ENCODE assay signal across 9 mouse cellular contexts in the genomic region with DNA sequence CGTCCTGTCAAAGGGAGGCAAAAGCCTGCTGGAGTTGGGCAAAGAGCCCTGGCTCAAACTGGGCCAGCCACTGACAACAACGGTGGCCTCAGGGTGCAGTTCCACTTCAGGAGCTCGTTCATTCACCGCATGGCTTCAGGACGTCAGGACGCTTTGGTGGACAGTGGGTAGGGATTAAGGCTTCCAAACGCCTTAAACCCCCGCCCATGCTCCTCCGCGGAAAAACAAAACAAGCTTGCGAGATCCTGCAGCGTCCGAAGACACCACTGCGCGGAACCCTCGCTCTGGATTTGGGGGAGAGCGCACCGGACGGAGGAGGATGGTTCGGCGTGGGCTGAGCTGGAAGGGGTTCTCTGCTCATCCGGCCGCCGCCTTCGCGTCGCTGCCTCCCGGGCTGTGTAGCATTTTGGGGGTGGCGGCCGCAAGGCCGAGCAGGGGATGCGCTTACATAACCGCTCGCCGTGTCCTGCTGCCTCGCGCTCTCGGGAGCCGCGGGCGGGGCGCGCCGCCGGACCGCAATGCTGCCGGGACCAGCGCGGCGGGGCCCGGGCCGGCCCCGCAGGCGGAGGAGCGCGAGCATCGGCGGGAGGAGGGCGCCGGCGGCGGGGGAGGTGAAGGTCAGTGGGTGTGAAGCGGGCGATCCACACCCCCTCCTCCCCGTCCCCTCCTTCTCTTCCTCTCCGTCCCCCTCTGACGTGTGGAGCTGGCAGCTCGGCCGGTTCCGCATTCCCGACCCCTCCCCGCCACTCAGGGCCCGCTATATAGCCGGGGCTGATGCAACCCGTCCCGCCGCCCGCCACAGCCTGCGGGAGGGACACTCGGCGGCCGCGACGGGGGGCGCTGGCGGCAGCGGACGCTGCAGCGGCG. TPM values are rescaled to one million over a fixed set of nuclear protein-coding genes. Genes with fewer than 3 reads are reported as not detected.
DNase-seq lines count a peak whose midpoint lies in the region; ATAC-seq and TF ChIP-seq lines count a peak whose summit lies in the region.
"Had no signal": no experiment of that assay in that cellular context is flagged by ENCODE, and none has a peak within 500 bp of the region (broad histone marks: within the 10 kb centered on the region; RNA-seq: fewer than 3 reads in every experiment).

A gene (plus strand): TSS at position 417 of the 867 bp plus-strand sequence.

- no peaks in the 10 kb centered on the region for H3K9me3 ChIP-seq in embryonic facial prominence, embryonic 15.5 days (replicated peaks)
- H3K9me3 ChIP-seq in heart, embryonic 10.5 days, result no peaks in the 10 kb centered on the region
- no peaks in the 10 kb centered on the region for H3K9me3 ChIP-seq in kidney, embryonic 14.5 days (ENCODE audit: control insufficient read depth, low read length)

- H3K4me1 ChIP-seq in embryonic facial prominence, embryonic 15.5 days, result peaks cover 48% of the 10 kb centered on the region
- H3K4me1 ChIP-seq in heart, embryonic 10.5 days, result peaks cover 50% of the 10 kb centered on the region
- peaks cover 15% of the 10 kb centered on the region for H3K4me1 ChIP-seq in kidney, embryonic 14.5 days (ENCODE audit: control insufficient read depth, insufficient read depth, low read length)
- H3K4me1 ChIP-seq in liver, adult 2 months (ENCODE audit: control insufficient read depth, insufficient read depth, low read length), result peaks cover 4% of the 10 kb centered on the region

- H3K79me2 ChIP-seq in liver, adult 2 months (ENCODE audit: control insufficient read depth, insufficient read depth, low read length), result no peaks in the 10 kb centered on the region

- H3K9ac ChIP-seq in embryonic facial prominence, embryonic 15.5 days, result peak within 1 kb of the TSS; percentile 75
- peak within 1 kb of the TSS; percentile 81 for H3K9ac ChIP-seq in kidney, embryonic 14.5 days (ENCODE audit: low read depth, low read length)
- peak within 1 kb of the TSS; percentile 73 for H3K9ac ChIP-seq in liver, adult 2 months (ENCODE audit: low read depth, low read length)

- no peaks in the 10 kb centered on the region for H3K27me3 ChIP-seq in embryonic facial prominence, embryonic 15.5 days
- H3K27me3 ChIP-seq in heart, embryonic 10.5 days (ENCODE audit: insufficient read depth, poor library complexity, severe bottlenecking), result peaks cover 7% of the 10 kb centered on the region; the same call in 1 of the 2 replicates
- H3K27me3 ChIP-seq in kidney, embryonic 14.5 days (ENCODE audit: control insufficient read depth, insufficient read depth, low read length), result peaks cover 6% of the 10 kb centered on the region; the same call in 1 of the 2 replicates
- H3K27me3 ChIP-seq in liver, adult 2 months (ENCODE audit: control insufficient read depth, insufficient read depth, low read length), result no peaks in the 10 kb centered on the region

- TF ChIP-seq CTCF in liver, adult 2 months (IDR thresholded peaks at IDR 0.05; ENCODE audit: low read depth, low read length), result no peak

- H3K36me3 ChIP-seq in embryonic facial prominence, embryonic 15.5 days, result no peaks in the 10 kb centered on the region
- no peaks in the 10 kb centered on the region for H3K36me3 ChIP-seq in heart, embryonic 10.5 days
- no peaks in the 10 kb centered on the region for H3K36me3 ChIP-seq in kidney, embryonic 14.5 days (ENCODE audit: control insufficient read depth, insufficient read depth, low read length)
- no peaks in the 10 kb centered on the region for H3K36me3 ChIP-seq in liver, adult 2 months (ENCODE audit: control insufficient read depth, insufficient read depth, low read length)
- H3K36me3 ChIP-seq: G1E had no signal

- H3K4me2 ChIP-seq in embryonic facial prominence, embryonic 15.5 days (replicated peaks), result peak within 1 kb of the TSS; percentile 65
- H3K4me2 ChIP-seq in kidney, embryonic 14.5 days (replicated peaks; ENCODE audit: low read depth, low read length), result peak within 1 kb of the TSS; percentile 83

- peak within 1 kb of the TSS; percentile 81 for H3K4me3 ChIP-seq in embryonic facial prominence, embryonic 15.5 days (replicated peaks)
- H3K4me3 ChIP-seq in heart, embryonic 10.5 days, result peak within 1 kb of the TSS; percentile 84
- H3K4me3 ChIP-seq in kidney, embryonic 14.5 days (ENCODE audit: low read length), result peak within 1 kb of the TSS; percentile 72
- peak within 1 kb of the TSS; percentile 71 for H3K4me3 ChIP-seq in liver, adult 2 months (ENCODE audit: insufficient read depth, low read depth, low read length)

- DNase-seq in 3134 (ENCODE audit: extremely low read depth, insufficient read length, low spot score), result peak; percentile 85
- peak; percentile 95 for DNase-seq in adrenal gland, postnatal 36 days
- DNase-seq in heart, embryonic 10.5 days (ENCODE audit: low spot score), result peak; percentile 89
- DNase-seq in liver, adult 2 months (ENCODE audit: extremely low read depth, low read depth, low spot score), result peak; percentile 24
- peak; percentile 40 to 51 for DNase-seq in spleen, postnatal 14 days (ENCODE audit: low spot score in 2 of 2)

- under 1% methylated on average over 76 of the region's 90 CpGs for WGBS in embryonic facial prominence, embryonic 15.5 days
- WGBS in heart, embryonic 10.5 days, result under 1% methylated on average over 81 of the region's 90 CpGs
- under 1% methylated on average over 67 of the region's 90 CpGs for WGBS in kidney, embryonic 14.5 days
- 2% methylated on average over 84 of the region's 90 CpGs for WGBS in liver, adult 2 months

- TF ChIP-seq POLR2A in liver, adult 2 months (IDR thresholded peaks at IDR 0.05; ENCODE audit: extremely low read depth, insufficient read depth, low read length), result 0 out of 2 replicates have a peak, but pooled peaks have one; percentile 9

- peak within 1 kb of the TSS; percentile 91 for H3K27ac ChIP-seq in embryonic facial prominence, embryonic 15.5 days (replicated peaks)
- peak within 1 kb of the TSS; percentile 94 for H3K27ac ChIP-seq in heart, embryonic 10.5 days
- peak within 1 kb of the TSS; percentile 52; the same call in 1 of the 2 replicates for H3K27ac ChIP-seq in kidney, embryonic 14.5 days (ENCODE audit: low read depth, low read length)
- H3K27ac ChIP-seq in liver, adult 2 months (replicated peaks; ENCODE audit: insufficient read depth, low read depth, low read length), result peak within 1 kb of the TSS; percentile 9

- peak; percentile 93 for ATAC-seq in embryonic facial prominence, embryonic 15.5 days (ENCODE audit: insufficient number of reproducible peaks, low FRiP score, low TSS enrichment, low read depth)
- ATAC-seq in kidney, embryonic 14.5 days (ENCODE audit: low FRiP score, low TSS enrichment), result peak; percentile 94
- ATAC-seq in monocyte, adult 5-6 weeks (replicated peaks; ENCODE audit: insufficient number of reproducible peaks, low FRiP score, low TSS enrichment, poor library complexity, severe bottlenecking), result peak; percentile 78

RNA-seq across cellular contexts. Expression of the gene that starts here (rescaled TPM):
- 10 to 100 TPM; 15.5 to 21.1 TPM for total RNA-seq in adrenal gland, postnatal 36 days (2021)
- 0.72 and 1.1 TPM in 2 replicates for polyA plus RNA-seq in embryonic facial prominence, embryonic 15.5 days (2015; fragmentation: Nextera tagmentation; extraction: Ambion mirVana)
- polyA plus RNA-seq in heart, embryonic 10.5 days (2016; fragmentation: Nextera tagmentation; extraction: Ambion mirVana), result 0.63 and 0.68 TPM in 2 replicates
- polyA plus RNA-seq in kidney, embryonic 14.5 days (2014; fragmentation: Nextera tagmentation; extraction: Ambion mirVana), result 0.49 and 0.66 TPM in 2 replicates
- 1.6 and 1.9 TPM in 2 replicates for total RNA-seq in liver, adult 2 months (2014; rRNA removed)
- polyA plus RNA-seq in liver, adult 2 months (2012; rRNA removed), result 0.82 and 1.1 TPM in 2 replicates
- total RNA-seq in monocyte, adult 5-6 weeks (2017), result 28.2 to 43.6 TPM (median 32.9 TPM) in 3 replicates
- total RNA-seq: G1E had no signal
- polyA plus RNA-seq: G1E had no signal

Comparison
In these comparisons a context has a peak if more than half of its experiments do, and no peak if none do; other contexts are left out.
1. Peak in every context shown above with its lines: DNase-seq, ATAC-seq, H3K4me3 ChIP-seq and H3K27ac ChIP-seq.
2. Peak in DNase-seq, H3K4me3 ChIP-seq and H3K27ac ChIP-seq in heart, embryonic 10.5 days; RNA of the gene not detected or under 1 TPM.
3. Peak in ATAC-seq, H3K4me3 ChIP-seq, H3K27ac ChIP-seq, H3K9ac ChIP-seq and H3K4me2 ChIP-seq in kidney, embryonic 14.5 days; RNA of the gene not detected or under 1 TPM.
4. DNase-seq: peak in every context shown above with its lines; median percentile 95 in adrenal gland, postnatal 36 days; 89 in heart, embryonic 10.5 days; 85 in 3134; 46 in spleen, postnatal 14 days; 24 in liver, adult 2 months.
5. H3K27ac ChIP-seq: peak in every context shown above with its lines; median percentile 94 in heart, embryonic 10.5 days; 91 in embryonic facial prominence, embryonic 15.5 days; 52 in kidney, embryonic 14.5 days; 9 in liver, adult 2 months.